Comparison of ENCODE assay signal across 11 mouse cellular contexts in genomic region chr11:102962861-102963245, GRCm38 (mm10). TPM values are rescaled to one million over a fixed set of nuclear protein-coding genes. Genes with fewer than 3 reads are reported as not detected.
DNase-seq lines count a peak whose midpoint lies in the region; ATAC-seq and TF ChIP-seq lines count a peak whose summit lies in the region.
"Had no signal": no experiment of that assay in that cellular context is flagged by ENCODE, and none has a peak within 500 bp of the region (broad histone marks: within the 10 kb centered on the region; RNA-seq: fewer than 3 reads in every experiment).

No protein-coding gene starts in this region.

- DNase-seq in kidney, postnatal 0 days (ENCODE audit: low spot score) = no peak
- no peak for DNase-seq in kidney, adult 11 months
- DNase-seq in forebrain, embryonic 11.5 days (ENCODE audit: low spot score) = no peak
- no peak for DNase-seq in hindbrain, postnatal 0 days (ENCODE audit: low spot score)
- no peak for DNase-seq in right cerebral cortex, postnatal 10 days (ENCODE audit: low spot score in 2 of 2)
- no peak for DNase-seq in layer of hippocampus, postnatal 10 days (ENCODE audit: low spot score in 2 of 2)
- no peak for DNase-seq in lung, postnatal 10 days
- DNase-seq: lung, adult 2 months had no signal

- no peak overlapping the region for H3K4me3 ChIP-seq in kidney, postnatal 0 days (replicated peaks; ENCODE audit: low read depth, low read length)
- H3K4me3 ChIP-seq in forebrain, embryonic 11.5 days (ENCODE audit: low read depth, low read length) = no peak overlapping the region
- no peak overlapping the region for H3K4me3 ChIP-seq in hindbrain, postnatal 0 days (ENCODE audit: low read length)
- H3K4me3 ChIP-seq in neural tube, embryonic 12.5 days = no peak overlapping the region

- 36% methylated on average over 7 of the region's 7 CpGs for WGBS in kidney, postnatal 0 days
- WGBS in forebrain, embryonic 11.5 days = 16% methylated on average over 7 of the region's 7 CpGs
- WGBS in hindbrain, postnatal 0 days = 23% methylated on average over 7 of the region's 7 CpGs
- WGBS in neural tube, embryonic 12.5 days = 24% methylated on average over 7 of the region's 7 CpGs

- no peak for ATAC-seq in kidney, postnatal 0 days (replicated peaks; ENCODE audit: low FRiP score, low read depth)
- peak; percentile 13; the same call in 1 of the 2 replicates for ATAC-seq in forebrain, embryonic 11.5 days (replicated peaks; ENCODE audit: low FRiP score)
- ATAC-seq in hindbrain, postnatal 0 days = no peak
- ATAC-seq in neural tube, embryonic 12.5 days (ENCODE audit: low FRiP score, low read depth) = no peak

- no peak for TF ChIP-seq CTCF in kidney, postnatal 0 days (IDR thresholded peaks at IDR 0.05; ENCODE audit: low read depth)
- no peak for TF ChIP-seq CTCF in hindbrain, postnatal 0 days (IDR thresholded peaks at IDR 0.05; ENCODE audit: low read depth)

- H3K9me3 ChIP-seq in kidney, postnatal 0 days (replicated peaks; ENCODE audit: low read length) = no peaks in the 10 kb centered on the region
- no peaks in the 10 kb centered on the region for H3K9me3 ChIP-seq in forebrain, embryonic 11.5 days (ENCODE audit: control insufficient read depth, low read length)
- H3K9me3 ChIP-seq in hindbrain, postnatal 0 days (ENCODE audit: low read length) = no peaks in the 10 kb centered on the region
- H3K9me3 ChIP-seq in neural tube, embryonic 12.5 days = no peaks in the 10 kb centered on the region

- no peaks in the 10 kb centered on the region for H3K36me3 ChIP-seq in kidney, postnatal 0 days (ENCODE audit: insufficient read depth, low read length)
- no peaks in the 10 kb centered on the region for H3K36me3 ChIP-seq in forebrain, embryonic 11.5 days (ENCODE audit: control insufficient read depth, insufficient read depth, low read length)
- no peaks in the 10 kb centered on the region for H3K36me3 ChIP-seq in hindbrain, postnatal 0 days (ENCODE audit: insufficient read depth, low read length)
- no peaks in the 10 kb centered on the region for H3K36me3 ChIP-seq in neural tube, embryonic 12.5 days

- no peak overlapping the region for H3K9ac ChIP-seq in kidney, postnatal 0 days (ENCODE audit: low read depth, low read length)
- no peak overlapping the region for H3K9ac ChIP-seq in forebrain, embryonic 11.5 days (ENCODE audit: low read length)
- no peak overlapping the region; the same call in 1 of the 2 replicates for H3K9ac ChIP-seq in hindbrain, postnatal 0 days (replicated peaks; ENCODE audit: low read length)
- 0 out of 2 replicates have a peak overlapping the region, but pooled peaks have one; percentile 40 for H3K9ac ChIP-seq in neural tube, embryonic 12.5 days

- H3K4me2 ChIP-seq in kidney, postnatal 0 days (ENCODE audit: low read length) = peak overlapping the region; percentile 23
- H3K4me2 ChIP-seq in forebrain, embryonic 11.5 days (ENCODE audit: low read depth, low read length, severe bottlenecking) = peak overlapping the region; percentile 44
- H3K4me2 ChIP-seq in hindbrain, postnatal 0 days (ENCODE audit: low read depth, low read length) = peak overlapping the region; percentile 34
- peak overlapping the region; percentile 57 for H3K4me2 ChIP-seq in neural tube, embryonic 12.5 days (replicated peaks)

- no peak overlapping the region for H3K27ac ChIP-seq in kidney, postnatal 0 days
- peak overlapping the region; percentile 84 for H3K27ac ChIP-seq in forebrain, embryonic 11.5 days (ENCODE audit: low read depth, low read length)
- H3K27ac ChIP-seq in hindbrain, postnatal 0 days = no peak overlapping the region
- no peak overlapping the region for H3K27ac ChIP-seq in neural tube, embryonic 12.5 days

- no peaks in the 10 kb centered on the region; the same call in 1 of the 2 replicates for H3K27me3 ChIP-seq in kidney, postnatal 0 days (ENCODE audit: insufficient read depth, low read length)
- no peaks in the 10 kb centered on the region for H3K27me3 ChIP-seq in forebrain, embryonic 11.5 days (ENCODE audit: control insufficient read depth, insufficient read depth, low read length)
- no peaks in the 10 kb centered on the region for H3K27me3 ChIP-seq in hindbrain, postnatal 0 days (ENCODE audit: insufficient read depth, low read length)
- peaks cover 9% of the 10 kb centered on the region; the same call in 1 of the 2 replicates for H3K27me3 ChIP-seq in neural tube, embryonic 12.5 days (replicated peaks)

- H3K4me1 ChIP-seq in kidney, postnatal 0 days (replicated peaks; ENCODE audit: insufficient read depth, low read length) = peaks cover 15% of the 10 kb centered on the region
- H3K4me1 ChIP-seq in forebrain, embryonic 11.5 days (replicated peaks; ENCODE audit: control insufficient read depth, insufficient read depth, low read length) = peaks cover 11% of the 10 kb centered on the region; the same call in 1 of the 2 replicates
- peaks cover 11% of the 10 kb centered on the region for H3K4me1 ChIP-seq in hindbrain, postnatal 0 days (ENCODE audit: insufficient read depth, low read length)
- H3K4me1 ChIP-seq in neural tube, embryonic 12.5 days = peaks cover 21% of the 10 kb centered on the region

RNA-seq across cellular contexts. Expression of gene C1ql1, which starts 16.4 kb away (rescaled TPM):
- polyA plus RNA-seq in kidney, postnatal 0 days (2015; fragmentation: Nextera tagmentation; extraction: Ambion mirVana) = 1.4 and 2.3 TPM in 2 replicates
- polyA plus RNA-seq in forebrain, embryonic 11.5 days (2014; fragmentation: Nextera tagmentation; extraction: Ambion mirVana) = 3.9 and 4.5 TPM in 2 replicates
- total RNA-seq in hindbrain, postnatal 0 days (2014; rRNA removed) = 61.0 and 65.6 TPM in 2 replicates
- 16.9 and 18.9 TPM in 2 replicates for polyA plus RNA-seq in hindbrain, postnatal 0 days (2015; fragmentation: Nextera tagmentation; extraction: Ambion mirVana)
- polyA plus RNA-seq in neural tube, embryonic 12.5 days (2016; fragmentation: Nextera tagmentation; extraction: Ambion mirVana) = 2.9 and 3.8 TPM in 2 replicates
- total RNA-seq in layer of hippocampus, postnatal 10 days (2021) = 10 to 100 TPM; 32.3 to 37.5 TPM
- total RNA-seq: CH12.LX had no signal
- polyA plus RNA-seq: spleen, adult 2 months had no signal

RNA-seq across cellular contexts. Expression of gene Kif18b, which starts 37.9 kb away (rescaled TPM):
- 2.6 and 3.4 TPM in 2 replicates for polyA plus RNA-seq in kidney, postnatal 0 days (2015; fragmentation: Nextera tagmentation; extraction: Ambion mirVana)
- polyA plus RNA-seq in forebrain, embryonic 11.5 days (2014; fragmentation: Nextera tagmentation; extraction: Ambion mirVana) = 13.0 and 13.3 TPM in 2 replicates
- 9.2 and 11.7 TPM in 2 replicates for total RNA-seq in hindbrain, postnatal 0 days (2014; rRNA removed)
- polyA plus RNA-seq in hindbrain, postnatal 0 days (2015; fragmentation: Nextera tagmentation; extraction: Ambion mirVana) = 1.9 and 2.1 TPM in 2 replicates
- polyA plus RNA-seq in neural tube, embryonic 12.5 days (2016; fragmentation: Nextera tagmentation; extraction: Ambion mirVana) = 5.9 and 8.3 TPM in 2 replicates
- 1 to 10 TPM; 2.6 TPM for total RNA-seq in layer of hippocampus, postnatal 10 days (2021)
